Mouse (Mus musculus) spleen, postnatal 36 days (tissue): ENCODE results near the gene Tmem95.
A peak's percentile ranks its signal among the peaks of the same experiment; 100 is the strongest.

Experiments
- DNase-seq, 2 experiments: peaks; one replicate each; pipeline ENCODE4 v3.0.0; 2022; ENCODE audit warnings: low spot score in 2 of 2, mixed read lengths in 1 of 2

The Tmem95 gene

GRCm38 (mm10) chr11:69910781-69911560 is 33.2 kb upstream of the Tmem95 start:
- DNase-seq, result no peak

GRCm38 (mm10) chr11:69910177-69910576 is 32.4 kb upstream of the Tmem95 start:
- no peak for DNase-seq

- no peak for DNase-seq
These were observed 31.4 kb upstream of the Tmem95 start for GRCm38 (mm10) chr11:69909174-69909573.

- DNase-seq, result no peak
These were observed 30.8 kb upstream of the Tmem95 start for GRCm38 (mm10) chr11:69908645-69909044.

GRCm38 (mm10) chr11:69904311-69904710 is 26.5 kb upstream of the Tmem95 start:
- DNase-seq, result no peak

- no peak for DNase-seq
These were observed 25.2 kb upstream of the Tmem95 start for GRCm38 (mm10) chr11:69902972-69903371.

- DNase-seq, result no peak
These were observed 24.2 kb upstream of the Tmem95 start for GRCm38 (mm10) chr11:69901993-69902392.

- peak; percentile 95 for DNase-seq
These were observed 23.6 kb upstream of the Tmem95 start for GRCm38 (mm10) chr11:69901406-69901846.

- peak; percentile 94 to 95 for DNase-seq
These were observed 22.9 kb upstream of the Tmem95 start, which contains the start of the genes 2810408A11Rik and Neurl4 for GRCm38 (mm10) chr11:69900471-69901405. Gene 2810408A11Rik (minus strand): TSS chr11:69900987. Gene Neurl4 (plus strand): TSS chr11:69901072.

- DNase-seq, result no peak
These were observed 22.1 kb upstream of the Tmem95 start for GRCm38 (mm10) chr11:69899870-69900269.

- peak; percentile 70 to 74 for DNase-seq
These were observed 17.5 kb upstream of the Tmem95 start, which contains the start of gene Acap1 for GRCm38 (mm10) chr11:69895291-69895690. Gene Acap1 (minus strand): TSS chr11:69895539.

- peak; percentile 92 for DNase-seq
These were observed 16.9 kb upstream of the Tmem95 start for GRCm38 (mm10) chr11:69894671-69895070.

GRCm38 (mm10) chr11:69891482-69891881 is 13.7 kb upstream of the Tmem95 start:
- DNase-seq, result peak in 1 of 2 experiments; percentile 45

GRCm38 (mm10) chr11:69886907-69887635 is 9.3 kb upstream of the Tmem95 start:
- no peak for DNase-seq

- no peak for DNase-seq
These were observed 6.8 kb upstream of the Tmem95 start for GRCm38 (mm10) chr11:69884663-69885062.

- no peak for DNase-seq
These were observed 6.4 kb upstream of the Tmem95 start for GRCm38 (mm10) chr11:69884240-69884639.

GRCm38 (mm10) chr11:69883527-69884151 is 5.8 kb upstream of the Tmem95 start:
- no peak for DNase-seq

GRCm38 (mm10) chr11:69883066-69883465 is 5.2 kb upstream of the Tmem95 start:
- peak in 1 of 2 experiments; percentile 63 for DNase-seq

GRCm38 (mm10) chr11:69881787-69882670 is 4.2 kb upstream of the Tmem95 start:
- no peak for DNase-seq
